Mouse (Mus musculus) stomach, embryonic 14.5 days (tissue): ENCODE data around the gene Supt7l. TPM values are rescaled to one million over a fixed set of nuclear protein-coding genes. Genes with fewer than 3 reads are reported as not detected.

Source experiments
- ATAC-seq: fragments of 200-750 bp; cut with Nextera tagmentation; 2 replicates; pipeline ENCODE4 v1.8.0; 2017; ENCODE audit warnings: low read depth, moderate TSS enrichment; ENCODE audit not compliant: insufficient number of reproducible peaks, insufficient read depth, low FRiP score
- H3K27ac ChIP-seq: fragments of 300-500 bp; sonication (generic); 2 replicates; pipeline ENCODE4 v1.5.1; 2014; ENCODE audit warnings: mild to moderate bottlenecking, low read length, moderate library complexity, mixed read lengths
- H3K27me3 ChIP-seq: fragments of 300-500 bp; sonication (generic); 2 replicates; pipeline ENCODE4 v1.6.1; 2014; ENCODE audit warnings: low read length, control low read depth, mixed read lengths; ENCODE audit not compliant: control insufficient read depth, insufficient read depth
- H3K36me3 ChIP-seq: fragments of 300-500 bp; sonication (generic); 2 replicates; pipeline ENCODE4 v1.6.1; 2014; ENCODE audit warnings: mild to moderate bottlenecking, control low read depth, low read length, moderate library complexity, mixed read lengths; ENCODE audit not compliant: control insufficient read depth, insufficient read depth
- H3K4me1 ChIP-seq: fragments of 300-500 bp; sonication (generic); 2 replicates; pipeline ENCODE4 v1.6.1; 2014; ENCODE audit warnings: low read length, control low read depth, mixed read lengths; ENCODE audit not compliant: control insufficient read depth, insufficient read depth
- H3K4me2 ChIP-seq: fragments of 300-500 bp; sonication (generic); replicated peaks from 2 replicates; pipeline ENCODE4 v1.6.1; 2014; ENCODE audit warnings: low read depth, low read length, control low read depth
- H3K4me3 ChIP-seq: fragments of 300-500 bp; sonication (generic); 2 replicates; pipeline ENCODE4 v1.5.1; 2014; ENCODE audit warnings: low read depth, low read length, control low read depth
- H3K9ac ChIP-seq: fragments of 300-500 bp; sonication (generic); replicated peaks from 2 replicates; pipeline ENCODE4 v1.6.1; 2014; ENCODE audit warnings: low read depth, mild to moderate bottlenecking, control low read depth, low read length, moderate library complexity, mixed read lengths
- H3K9me3 ChIP-seq: fragments of 300-500 bp; sonication (generic); 2 replicates; pipeline ENCODE4 v1.6.1; 2016; ENCODE audit warnings: low read depth, low read length, control low read depth; ENCODE audit not compliant: control insufficient read depth
- WGBS: fragments of 180-500 bp; shearing (Covaris S2); extraction: QIAGEN DNeasy Blood & Tissue Kit; methylation state at CpG from one replicate; pipeline ENCODE4 v1.1.7; 2014; 5-methylcytosine and 5-hydroxymethylcytosine counted together
- polyA plus RNA-seq: library from polyadenylated mRNA; unstranded; fragments of >200 nt; fragmentation: Nextera tagmentation; extraction: Ambion mirVana; gene quantifications from 2 replicates; pipeline ENCODE4 v1.2.1, GENCODE M21; 2014

The Supt7l gene
- polyA plus RNA-seq, 1 experiment from 2014 or later: 21.4 TPM

GRCm38 (mm10) chr5:31485440-31485839, 42.2 kb downstream of the Supt7l start, which contains the start of gene 4930548H24Rik:
Gene 4930548H24Rik (plus strand): TSS chr5:31485740.
- 88% methylated on average over 3 of the region's 3 CpGs for WGBS
- no peak for ATAC-seq
- no peaks in the 10 kb centered on the region for H3K9me3 ChIP-seq

GRCm38 (mm10) chr5:31480536-31480935, 47.1 kb downstream of the Supt7l start:
- no peak for ATAC-seq
- no peak overlapping the region for H3K4me2 ChIP-seq
- no peaks in the 10 kb centered on the region for H3K4me1 ChIP-seq
- H3K9ac ChIP-seq: no peak overlapping the region
- no peak overlapping the region for H3K27ac ChIP-seq
- no peaks in the 10 kb centered on the region for H3K27me3 ChIP-seq
- 88% methylated on average over 4 of the region's 4 CpGs for WGBS
- no peak overlapping the region for H3K4me3 ChIP-seq
- H3K36me3 ChIP-seq: peaks cover 57% of the 10 kb centered on the region
- H3K9me3 ChIP-seq: no peaks in the 10 kb centered on the region

More at GRCm38 (mm10) chr5:31485440-31485839, 42.2 kb downstream of the Supt7l start, which contains the start of gene 4930548H24Rik:
- Histone ChIP-seq H3K27me3 (no peaks in the 10 kb centered on the region), H3K4me2 (no peak within 1 kb of the TSS), H3K27ac (no peak within 1 kb of the TSS), H3K4me1 (no peaks in the 10 kb centered on the region), H3K9ac (no peak within 1 kb of the TSS), H3K36me3 (peaks cover 12% of the 10 kb centered on the region; the same call in 1 of the 2 replicates), H3K4me3 (no peak within 1 kb of the TSS)

GRCm38 (mm10) chr5:31470334-31470733, 57.3 kb downstream of the Supt7l start:
- Histone ChIP-seq H3K27ac (no peak overlapping the region), H3K27me3 (no peaks in the 10 kb centered on the region), H3K4me3 (no peak overlapping the region), H3K4me2 (no peak overlapping the region), H3K4me1 (no peaks in the 10 kb centered on the region), H3K9ac (no peak overlapping the region), H3K36me3 (peaks cover 68% of the 10 kb centered on the region), H3K9me3 (no peaks in the 10 kb centered on the region)
- ATAC-seq: no peak
- WGBS: 75% methylated on average over 7 of the region's 7 CpGs

GRCm38 (mm10) chr5:31469711-31470110, 57.9 kb downstream of the Supt7l start:
- Histone ChIP-seq H3K9ac (no peak overlapping the region), H3K36me3 (peaks cover 67% of the 10 kb centered on the region), H3K4me1 (no peaks in the 10 kb centered on the region), H3K4me3 (no peak overlapping the region), H3K9me3 (no peaks in the 10 kb centered on the region), H3K4me2 (no peak overlapping the region), H3K27me3 (no peaks in the 10 kb centered on the region), H3K27ac (no peak overlapping the region)
- ATAC-seq: no peak
- WGBS: 96% methylated on average over 6 of the region's 6 CpGs

- Histone ChIP-seq H3K27me3 (no peaks in the 10 kb centered on the region), H3K27ac (no peak overlapping the region), H3K4me1 (no peaks in the 10 kb centered on the region), H3K4me3 (no peak overlapping the region), H3K36me3 (peaks cover 48% of the 10 kb centered on the region), H3K4me2 (no peak overlapping the region), H3K9ac (no peak overlapping the region), H3K9me3 (no peaks in the 10 kb centered on the region)
- 92% methylated on average over 3 of the region's 3 CpGs for WGBS
- ATAC-seq: no peak
Measured at GRCm38 (mm10) chr5:31467798-31468197, 59.8 kb downstream of the Supt7l start.

Other genes with a start within 250 kb of the Supt7l start
- 35.5 and 41.4 TPM in 2 replicates for gene Ift172, start 236.7 kb downstream of the Supt7l start, polyA plus RNA-seq
- 44.4 and 46.0 TPM in 2 replicates for gene Fndc4, start 231.7 kb downstream of the Supt7l start, polyA plus RNA-seq
- 0.32 TPM in 1 of 2 replicates, not detected in the other for gene Gckr, start 230.4 kb downstream of the Supt7l start, polyA plus RNA-seq
- gene Zfp512, start 75.4 kb downstream of the Supt7l start, polyA plus RNA-seq: 51.8 and 55.5 TPM in 2 replicates
- gene 4930548H24Rik, start 42.1 kb downstream of the Supt7l start, polyA plus RNA-seq: not detected in 2 replicates
- gene Gpn1, start 33.1 kb downstream of the Supt7l start, polyA plus RNA-seq: 54.2 and 66.3 TPM in 2 replicates
- 30.5 and 35.5 TPM in 2 replicates for gene Slc4a1ap, start 812 bp downstream of the Supt7l start, polyA plus RNA-seq
- 301 and 326 TPM in 2 replicates for gene Mrpl33, start 69.1 kb upstream of the Supt7l start, polyA plus RNA-seq
- gene Rbks, start 169.8 kb upstream of the Supt7l start, polyA plus RNA-seq: 2.2 and 3.3 TPM in 2 replicates
- gene Babam2, start 169.9 kb upstream of the Supt7l start, polyA plus RNA-seq: 59.6 and 62.9 TPM in 2 replicates